Mouse (Mus musculus) lung, embryonic 15.5 days (tissue): ENCODE results near the gene Pdrg1. TPM values are rescaled to one million over a fixed set of nuclear protein-coding genes. Genes with fewer than 3 reads are reported as not detected.

Experiments used
- ATAC-seq: fragments of 200-750 bp; cut with Nextera tagmentation; 2 replicates; pipeline ENCODE4 v1.8.0; 2017; ENCODE audit warnings: moderate number of reproducible peaks, borderline replicate concordance; ENCODE audit not compliant: low FRiP score, low TSS enrichment; ENCODE audit errors: extremely low read depth
- H3K27ac ChIP-seq: fragments of 300-500 bp; sonication (generic); 2 replicates; pipeline ENCODE4 v1.5.1; 2015; ENCODE audit warnings: moderate library complexity, mild to moderate bottlenecking, inconsistent platforms
- H3K27me3 ChIP-seq: fragments of 300-500 bp; sonication (generic); 2 replicates; pipeline ENCODE4 v1.6.1; 2015; ENCODE audit warnings: inconsistent platforms
- H3K36me3 ChIP-seq: fragments of 300-500 bp; sonication (generic); 2 replicates; pipeline ENCODE4 v1.6.1; 2015; ENCODE audit warnings: inconsistent platforms
- H3K4me1 ChIP-seq: fragments of 300-500 bp; sonication (generic); 2 replicates; pipeline ENCODE4 v1.6.1; 2015; ENCODE audit warnings: inconsistent platforms
- H3K4me2 ChIP-seq: fragments of 300-500 bp; sonication (generic); 2 replicates; pipeline ENCODE4 v1.6.1; 2015; ENCODE audit warnings: inconsistent platforms, mild to moderate bottlenecking, moderate library complexity
- H3K4me3 ChIP-seq: fragments of 300-500 bp; sonication (generic); 2 replicates; pipeline ENCODE4 v1.5.1; 2015; ENCODE audit warnings: mild to moderate bottlenecking, inconsistent platforms
- H3K9ac ChIP-seq: fragments of 300-500 bp; sonication (generic); 2 replicates; pipeline ENCODE4 v1.6.1; 2015; ENCODE audit warnings: inconsistent platforms
- H3K9me3 ChIP-seq: fragments of 300-500 bp; sonication (generic); 2 replicates; pipeline ENCODE4 v1.6.1; 2016; ENCODE audit warnings: inconsistent platforms
- WGBS: fragments of 180-500 bp; shearing (Covaris S2); methylation state at CpG from one replicate; pipeline ENCODE4 v1.1.7; 2015; 5-methylcytosine and 5-hydroxymethylcytosine counted together
- polyA plus RNA-seq: library from polyadenylated mRNA; unstranded; fragments of >200 nt; fragmentation: Nextera tagmentation; extraction: Ambion mirVana; gene quantifications from 2 replicates; pipeline ENCODE4 v1.2.1, GENCODE M21; 2015

The Pdrg1 gene
- polyA plus RNA-seq, 1 experiment from 2014 or later: 117 TPM

GRCm38 (mm10) chr2:153002492-153003248, 12.6 kb downstream of the Pdrg1 start:
- Histone ChIP-seq H3K4me1 (no peaks in the 10 kb centered on the region), H3K4me3 (no peak overlapping the region), H3K9me3 (no peaks in the 10 kb centered on the region), H3K4me2 (no peak overlapping the region), H3K9ac (no peak overlapping the region), H3K27me3 (no peaks in the 10 kb centered on the region), H3K27ac (no peak overlapping the region), H3K36me3 (0 out of 2 replicates have a peak, but pooled peaks cover 5% of the 10 kb centered on the region)
- no peak for ATAC-seq
- WGBS: 67% methylated on average over 15 of the region's 15 CpGs

GRCm38 (mm10) chr2:152997046-152997445, 18.2 kb downstream of the Pdrg1 start:
- H3K9ac ChIP-seq: no peak overlapping the region
- no peak overlapping the region for H3K4me2 ChIP-seq
- no peaks in the 10 kb centered on the region for H3K9me3 ChIP-seq
- no peaks in the 10 kb centered on the region for H3K27me3 ChIP-seq
- 57% methylated on average over 4 of the region's 4 CpGs for WGBS
- no peaks in the 10 kb centered on the region for H3K4me1 ChIP-seq
- no peaks in the 10 kb centered on the region for H3K36me3 ChIP-seq
- H3K4me3 ChIP-seq: no peak overlapping the region
- no peak overlapping the region for H3K27ac ChIP-seq
- no peak for ATAC-seq

- Histone ChIP-seq H3K27me3 (no peaks in the 10 kb centered on the region), H3K36me3 (no peaks in the 10 kb centered on the region), H3K9me3 (no peaks in the 10 kb centered on the region), H3K9ac (no peak overlapping the region), H3K4me3 (no peak overlapping the region), H3K4me1 (no peaks in the 10 kb centered on the region), H3K27ac (no peak overlapping the region), H3K4me2 (no peak overlapping the region)
- no peak for ATAC-seq
- WGBS: 77% methylated on average over 9 of the region's 9 CpGs
Observed at GRCm38 (mm10) chr2:152991529-152991928, 23.7 kb downstream of the Pdrg1 start.

- Histone ChIP-seq H3K36me3 (no peaks in the 10 kb centered on the region), H3K9ac (no peak overlapping the region), H3K4me1 (no peaks in the 10 kb centered on the region), H3K4me3 (no peak overlapping the region), H3K27ac (no peak overlapping the region), H3K4me2 (no peak overlapping the region), H3K27me3 (no peaks in the 10 kb centered on the region), H3K9me3 (no peaks in the 10 kb centered on the region)
- ATAC-seq: no peak
- 47% methylated on average over 1 of the region's 1 CpGs for WGBS
Observed at GRCm38 (mm10) chr2:152985582-152985981, 29.6 kb downstream of the Pdrg1 start.

- no peaks in the 10 kb centered on the region for H3K36me3 ChIP-seq
- H3K9ac ChIP-seq: no peak overlapping the region
- H3K9me3 ChIP-seq: no peaks in the 10 kb centered on the region
- H3K4me2 ChIP-seq: no peak overlapping the region
- no peaks in the 10 kb centered on the region for H3K4me1 ChIP-seq
- no peak overlapping the region for H3K27ac ChIP-seq
- no peak for ATAC-seq
- H3K4me3 ChIP-seq: no peak overlapping the region
- no peaks in the 10 kb centered on the region for H3K27me3 ChIP-seq
- WGBS: 58% methylated on average over 3 of the region's 3 CpGs
Observed at GRCm38 (mm10) chr2:152976991-152977390, 38.2 kb downstream of the Pdrg1 start.

GRCm38 (mm10) chr2:152965555-152965954, 49.7 kb downstream of the Pdrg1 start:
- H3K9me3 ChIP-seq: no peaks in the 10 kb centered on the region
- no peaks in the 10 kb centered on the region for H3K36me3 ChIP-seq
- 69% methylated on average over 4 of the region's 4 CpGs for WGBS
- H3K4me3 ChIP-seq: no peak overlapping the region
- no peak overlapping the region for H3K27ac ChIP-seq
- peaks cover 4% of the 10 kb centered on the region; the same call in 1 of the 2 replicates for H3K4me1 ChIP-seq
- no peak overlapping the region for H3K4me2 ChIP-seq
- no peak for ATAC-seq
- no peak overlapping the region for H3K9ac ChIP-seq
- H3K27me3 ChIP-seq: no peaks in the 10 kb centered on the region

- no peaks in the 10 kb centered on the region for H3K9me3 ChIP-seq
- WGBS: 2% methylated on average over 34 of the region's 34 CpGs
- peaks cover 10% of the 10 kb centered on the region; the same call in 1 of the 2 replicates for H3K27me3 ChIP-seq
- peak within 1 kb of the TSS; percentile 23; the same call in 1 of the 2 replicates for H3K9ac ChIP-seq
- H3K4me3 ChIP-seq: peak within 1 kb of the TSS; percentile 49
- peaks cover 4% of the 10 kb centered on the region; the same call in 1 of the 2 replicates for H3K4me1 ChIP-seq
- H3K27ac ChIP-seq: no peak within 1 kb of the TSS
- peak within 1 kb of the TSS; percentile 90 for H3K4me2 ChIP-seq
- ATAC-seq: peak; percentile 93
- H3K36me3 ChIP-seq: no peaks in the 10 kb centered on the region
Observed at GRCm38 (mm10) chr2:152962091-152962793, 53.0 kb downstream of the Pdrg1 start, which contains the start of gene Ttll9. Gene Ttll9, plus strand, starts transcription at chr2:152962485.

Other genes starting within 250 kb of the Pdrg1 start
- 101 and 107 TPM in 2 replicates for gene Bcl2l1, start 183.7 kb downstream of the Pdrg1 start, polyA plus RNA-seq
- gene Tpx2, start 167.5 kb downstream of the Pdrg1 start, polyA plus RNA-seq: 92.1 and 94.7 TPM in 2 replicates
- 0.05 TPM in 2 replicates for gene Mylk2, start 104.1 kb downstream of the Pdrg1 start, polyA plus RNA-seq
- 7.6 and 8.6 TPM in 2 replicates for gene Foxs1, start 82.2 kb downstream of the Pdrg1 start, polyA plus RNA-seq
- gene Dusp15, start 63.7 kb downstream of the Pdrg1 start, polyA plus RNA-seq: 0.13 and 0.30 TPM in 2 replicates
- gene Ttll9, start 52.9 kb downstream of the Pdrg1 start, polyA plus RNA-seq: 0.67 and 1.1 TPM in 2 replicates
- not detected in 2 replicates for gene Xkr7, start 16.4 kb upstream of the Pdrg1 start, polyA plus RNA-seq
- 5.3 TPM in 2 replicates for gene Ccm2l, start 50.5 kb upstream of the Pdrg1 start, polyA plus RNA-seq
- 4.4 and 4.7 TPM in 2 replicates for gene Hck, start 93.0 kb upstream of the Pdrg1 start, polyA plus RNA-seq
- 77.0 and 79.1 TPM in 2 replicates for gene Tm9sf4, start 145.9 kb upstream of the Pdrg1 start, polyA plus RNA-seq
- 8.2 and 8.9 TPM in 2 replicates for gene Tspyl3, start 210.0 kb upstream of the Pdrg1 start, polyA plus RNA-seq
- 12.9 and 13.0 TPM in 2 replicates for gene Plagl2, start 226.0 kb upstream of the Pdrg1 start, polyA plus RNA-seq
- gene Pofut1, start 226.1 kb upstream of the Pdrg1 start, polyA plus RNA-seq: 5.8 and 6.1 TPM in 2 replicates